Mouse (Mus musculus) ovary, postnatal 36 days (tissue): ENCODE results near the gene Dhrs11.
"Not testable (repeated sequence)": the region's sequence is repeated elsewhere in the genome, so short reads cannot be mapped to it uniquely, and the experiment has no call there.

Experiments
- DNase-seq: peaks from one replicate; pipeline ENCODE4 v3.0.0; 2022; ENCODE audit warnings: low spot score, mixed read lengths

The Dhrs11 gene

GRCm38 (mm10) chr11:84828516-84829399, at the start of gene Dhrs11:
Dhrs11 (minus strand) TSS chr11:84828994.
- DNase-seq, result peak; percentile 95

- not testable (repeated sequence) for DNase-seq
These were observed 47.2 kb upstream of the Dhrs11 start for GRCm38 (mm10) chr11:84876020-84876419.

GRCm38 (mm10) chr11:84873042-84873833, 44.4 kb upstream of the Dhrs11 start:
- DNase-seq, result no peak

GRCm38 (mm10) chr11:84871548-84872069, 42.8 kb upstream of the Dhrs11 start:
- no peak for DNase-seq

- no peak for DNase-seq
These were observed 42.3 kb upstream of the Dhrs11 start for GRCm38 (mm10) chr11:84871046-84871445.

GRCm38 (mm10) chr11:84870337-84871043, 41.7 kb upstream of the Dhrs11 start, which contains the start of gene Ggnbp2:
Ggnbp2 (minus strand) TSS chr11:84870817.
- DNase-seq, result peak; percentile 93

- peak; percentile 95 for DNase-seq
These were observed 40.9 kb upstream of the Dhrs11 start for GRCm38 (mm10) chr11:84869537-84870232.

- no peak for DNase-seq
These were observed 40.0 kb upstream of the Dhrs11 start for GRCm38 (mm10) chr11:84868786-84869259.

GRCm38 (mm10) chr11:84867586-84867985, 38.8 kb upstream of the Dhrs11 start:
- DNase-seq, result no peak

- DNase-seq, result no peak
These were observed 36.5 kb upstream of the Dhrs11 start for GRCm38 (mm10) chr11:84865268-84865667.

- no peak for DNase-seq
These were observed 26.5 kb upstream of the Dhrs11 start for GRCm38 (mm10) chr11:84855285-84855684.

GRCm38 (mm10) chr11:84847475-84848090, 18.8 kb upstream of the Dhrs11 start:
- no peak for DNase-seq

- no peak for DNase-seq
These were observed 18.1 kb upstream of the Dhrs11 start for GRCm38 (mm10) chr11:84846741-84847474.

GRCm38 (mm10) chr11:84839330-84839729, 10.5 kb upstream of the Dhrs11 start:
- no peak for DNase-seq

- not testable (repeated sequence) for DNase-seq
These were observed 701 bp upstream of the Dhrs11 start for GRCm38 (mm10) chr11:84829495-84829894.

GRCm38 (mm10) chr11:84827901-84828503, 792 bp downstream of the Dhrs11 start:
- no peak for DNase-seq

GRCm38 (mm10) chr11:84827492-84827891, 1.3 kb downstream of the Dhrs11 start:
- DNase-seq, result no peak

- DNase-seq, result peak; percentile 65
These were observed 2.6 kb downstream of the Dhrs11 start for GRCm38 (mm10) chr11:84826185-84826584.

- no peak for DNase-seq
These were observed 3.5 kb downstream of the Dhrs11 start for GRCm38 (mm10) chr11:84825261-84825807.
